Mouse (Mus musculus) forebrain, embryonic 16.5 days (tissue): ENCODE results near the gene Fgd6. TPM values are rescaled to one million over a fixed set of nuclear protein-coding genes. Genes with fewer than 3 reads are reported as not detected.

ENCODE experiments used
- ATAC-seq: fragments of 200-750 bp; cut with Nextera tagmentation; 2 replicates; pipeline ENCODE4 v1.8.0; 2017; ENCODE audit warnings: mild to moderate bottlenecking, moderate library complexity
- H3K27ac ChIP-seq: fragments of 300-500 bp; sonication (generic); 2 replicates; pipeline ENCODE4 v1.5.1; 2014; ENCODE audit warnings: low read length, control low read depth
- H3K27me3 ChIP-seq: fragments of 300-500 bp; sonication (generic); replicated peaks from 2 replicates; pipeline ENCODE4 v1.6.1; 2014; ENCODE audit warnings: low read length; ENCODE audit not compliant: control insufficient read depth, insufficient read depth
- H3K36me3 ChIP-seq: fragments of 300-500 bp; sonication (generic); 2 replicates; pipeline ENCODE4 v1.6.1; 2014; ENCODE audit not compliant: control insufficient read depth, insufficient read depth
- H3K4me1 ChIP-seq: fragments of 300-500 bp; sonication (generic); replicated peaks from 2 replicates; pipeline ENCODE4 v1.6.1; 2014; ENCODE audit warnings: low read length; ENCODE audit not compliant: control insufficient read depth, insufficient read depth
- H3K4me2 ChIP-seq: fragments of 300-500 bp; sonication (generic); 2 replicates; pipeline ENCODE4 v1.6.1; 2014; ENCODE audit warnings: mild to moderate bottlenecking, low read length, control low read depth
- H3K4me3 ChIP-seq: fragments of 300-500 bp; sonication (generic); replicated peaks from 2 replicates; pipeline ENCODE4 v1.5.1; 2014; ENCODE audit warnings: mild to moderate bottlenecking, low read length, control low read depth
- H3K9ac ChIP-seq: fragments of 300-500 bp; sonication (generic); replicated peaks from 2 replicates; pipeline ENCODE4 v1.6.1; 2014; ENCODE audit warnings: low read depth, low read length, control low read depth
- H3K9me3 ChIP-seq: fragments of 300-500 bp; sonication (generic); 2 replicates; pipeline ENCODE4 v1.6.1; 2016; ENCODE audit warnings: low read length; ENCODE audit not compliant: control insufficient read depth
- WGBS: fragments of 180-500 bp; shearing (Covaris S2); extraction: QIAGEN DNeasy Blood & Tissue Kit; methylation state at CpG from one replicate; pipeline ENCODE4 v1.1.7; 2014; 5-methylcytosine and 5-hydroxymethylcytosine counted together
- polyA plus RNA-seq: library from polyadenylated mRNA; unstranded; fragments of >200 nt; fragmentation: Nextera tagmentation; extraction: Ambion mirVana; gene quantifications from 2 replicates; pipeline ENCODE4 v1.2.1, GENCODE M21; 2015

Fgd6 gene
- 1.6 and 1.8 TPM in 2 replicates for polyA plus RNA-seq

GRCm38 (mm10) chr10:94035658-94036374 lies at the start of gene Fgd6, which contains the start of gene Vezt:
TSS of gene Fgd6 (plus strand) at chr10:94036001.
TSS of gene Vezt (minus strand) at chr10:94035817.
- peak within 1 kb of the TSS; percentile 47 for H3K27ac ChIP-seq
- peak within 1 kb of the TSS; percentile 84 for H3K4me3 ChIP-seq
- WGBS: under 1% methylated on average over 69 of the region's 77 CpGs
- peaks cover 18% of the 10 kb centered on the region for H3K4me1 ChIP-seq
- H3K9me3 ChIP-seq: no peaks in the 10 kb centered on the region
- no peaks in the 10 kb centered on the region for H3K27me3 ChIP-seq
- peak within 1 kb of the TSS; percentile 93 for H3K9ac ChIP-seq
- ATAC-seq: peak; percentile 99
- no peaks in the 10 kb centered on the region; the same call in 1 of the 2 replicates for H3K36me3 ChIP-seq
- peak within 1 kb of the TSS; percentile 97 for H3K4me2 ChIP-seq

- no peak overlapping the region for H3K4me3 ChIP-seq
- no peaks in the 10 kb centered on the region for H3K9me3 ChIP-seq
- H3K27me3 ChIP-seq: no peaks in the 10 kb centered on the region
- H3K9ac ChIP-seq: no peak overlapping the region
- WGBS: 97% methylated on average over 10 of the region's 10 CpGs
- H3K4me1 ChIP-seq: no peaks in the 10 kb centered on the region
- no peak for ATAC-seq
- no peak overlapping the region for H3K4me2 ChIP-seq
- H3K27ac ChIP-seq: no peak overlapping the region
- H3K36me3 ChIP-seq: peaks cover 40% of the 10 kb centered on the region
These were observed 41.7 kb upstream of the Fgd6 start for GRCm38 (mm10) chr10:93994136-93994535.

GRCm38 (mm10) chr10:93995100-93995499 lies 40.7 kb upstream of the Fgd6 start:
- H3K36me3 ChIP-seq: peaks cover 41% of the 10 kb centered on the region

GRCm38 (mm10) chr10:93999357-93999756 lies 36.4 kb upstream of the Fgd6 start:
- Histone ChIP-seq H3K36me3 (peaks cover 61% of the 10 kb centered on the region), H3K9ac (no peak overlapping the region), H3K27ac (no peak overlapping the region), H3K27me3 (no peaks in the 10 kb centered on the region), H3K9me3 (no peaks in the 10 kb centered on the region), H3K4me3 (no peak overlapping the region), H3K4me1 (no peaks in the 10 kb centered on the region), H3K4me2 (no peak overlapping the region)
- ATAC-seq: no peak
- 97% methylated on average over 1 of the region's 1 CpGs for WGBS

More at GRCm38 (mm10) chr10:93995100-93995499, 40.7 kb upstream of the Fgd6 start:
- ATAC-seq: no peak
- no peaks in the 10 kb centered on the region for H3K4me1 ChIP-seq
- no peak overlapping the region for H3K4me3 ChIP-seq
- H3K27ac ChIP-seq: no peak overlapping the region
- no peaks in the 10 kb centered on the region for H3K27me3 ChIP-seq
- no peaks in the 10 kb centered on the region for H3K9me3 ChIP-seq
- WGBS: 96% methylated on average over 1 of the region's 1 CpGs
- no peak overlapping the region for H3K9ac ChIP-seq
- H3K4me2 ChIP-seq: no peak overlapping the region

- Histone ChIP-seq H3K36me3 (peaks cover 61% of the 10 kb centered on the region), H3K9ac (no peak overlapping the region), H3K4me3 (no peak overlapping the region), H3K27ac (no peak overlapping the region), H3K4me2 (no peak overlapping the region), H3K9me3 (no peaks in the 10 kb centered on the region), H3K27me3 (no peaks in the 10 kb centered on the region), H3K4me1 (no peaks in the 10 kb centered on the region)
- ATAC-seq: no peak
- 87% methylated on average over 10 of the region's 10 CpGs for WGBS
These were observed 35.6 kb upstream of the Fgd6 start for GRCm38 (mm10) chr10:94000223-94000622.

GRCm38 (mm10) chr10:94008356-94008755 lies 27.4 kb upstream of the Fgd6 start:
- H3K9ac ChIP-seq: no peak overlapping the region
- no peak overlapping the region for H3K4me2 ChIP-seq
- WGBS: 88% methylated on average over 2 of the region's 2 CpGs
- H3K4me3 ChIP-seq: no peak overlapping the region
- no peak overlapping the region for H3K27ac ChIP-seq
- no peaks in the 10 kb centered on the region for H3K4me1 ChIP-seq
- H3K27me3 ChIP-seq: no peaks in the 10 kb centered on the region
- peaks cover 9% of the 10 kb centered on the region for H3K36me3 ChIP-seq
- no peaks in the 10 kb centered on the region for H3K9me3 ChIP-seq
- ATAC-seq: no peak

GRCm38 (mm10) chr10:94009991-94010679 lies 25.7 kb upstream of the Fgd6 start:
- ATAC-seq: no peak
- no peak overlapping the region for H3K9ac ChIP-seq
- no peak overlapping the region for H3K4me3 ChIP-seq
- H3K4me1 ChIP-seq: no peaks in the 10 kb centered on the region
- H3K27ac ChIP-seq: no peak overlapping the region
- no peaks in the 10 kb centered on the region for H3K9me3 ChIP-seq
- H3K36me3 ChIP-seq: peaks cover 6% of the 10 kb centered on the region
- no peaks in the 10 kb centered on the region for H3K27me3 ChIP-seq
- H3K4me2 ChIP-seq: no peak overlapping the region
- 81% methylated on average over 3 of the region's 3 CpGs for WGBS

GRCm38 (mm10) chr10:94011024-94011423 lies 24.8 kb upstream of the Fgd6 start:
- ATAC-seq: no peak
- WGBS: 81% methylated on average over 2 of the region's 2 CpGs
- no peaks in the 10 kb centered on the region for H3K36me3 ChIP-seq

GRCm38 (mm10) chr10:94013196-94013595 lies 22.6 kb upstream of the Fgd6 start:
- Histone ChIP-seq H3K9ac (no peak overlapping the region), H3K36me3 (no peaks in the 10 kb centered on the region), H3K9me3 (no peaks in the 10 kb centered on the region), H3K4me3 (no peak overlapping the region), H3K4me2 (no peak overlapping the region), H3K4me1 (no peaks in the 10 kb centered on the region), H3K27ac (no peak overlapping the region), H3K27me3 (no peaks in the 10 kb centered on the region)
- WGBS: 48% methylated on average over 3 of the region's 3 CpGs
- no peak for ATAC-seq

More at GRCm38 (mm10) chr10:94011024-94011423, 24.8 kb upstream of the Fgd6 start:
- H3K4me3 ChIP-seq: no peak overlapping the region
- no peaks in the 10 kb centered on the region for H3K9me3 ChIP-seq
- no peaks in the 10 kb centered on the region for H3K4me1 ChIP-seq
- no peaks in the 10 kb centered on the region for H3K27me3 ChIP-seq
- no peak overlapping the region for H3K27ac ChIP-seq
- H3K9ac ChIP-seq: no peak overlapping the region
- H3K4me2 ChIP-seq: no peak overlapping the region
